Mouse (Mus musculus): ENCODE results near the gene Hdgf. TPM values are rescaled to one million over a fixed set of nuclear protein-coding genes. Genes with fewer than 3 reads are reported as not detected.

The Hdgf gene
- polyA plus RNA-seq (2014; fragmentation: Illumina TruSeq; extraction: RNeasy Lipid Tissue Mini Kit (QIAGEN cat#74804); ENCODE audit: insufficient read depth, low read depth, low replicate concordance): 89.3 TPM

GRCm38 (mm10) chr3:87905880-87906485, at the start of gene Hdgf:
Hdgf (plus strand) TSS chr3:87906321.

DNA sequence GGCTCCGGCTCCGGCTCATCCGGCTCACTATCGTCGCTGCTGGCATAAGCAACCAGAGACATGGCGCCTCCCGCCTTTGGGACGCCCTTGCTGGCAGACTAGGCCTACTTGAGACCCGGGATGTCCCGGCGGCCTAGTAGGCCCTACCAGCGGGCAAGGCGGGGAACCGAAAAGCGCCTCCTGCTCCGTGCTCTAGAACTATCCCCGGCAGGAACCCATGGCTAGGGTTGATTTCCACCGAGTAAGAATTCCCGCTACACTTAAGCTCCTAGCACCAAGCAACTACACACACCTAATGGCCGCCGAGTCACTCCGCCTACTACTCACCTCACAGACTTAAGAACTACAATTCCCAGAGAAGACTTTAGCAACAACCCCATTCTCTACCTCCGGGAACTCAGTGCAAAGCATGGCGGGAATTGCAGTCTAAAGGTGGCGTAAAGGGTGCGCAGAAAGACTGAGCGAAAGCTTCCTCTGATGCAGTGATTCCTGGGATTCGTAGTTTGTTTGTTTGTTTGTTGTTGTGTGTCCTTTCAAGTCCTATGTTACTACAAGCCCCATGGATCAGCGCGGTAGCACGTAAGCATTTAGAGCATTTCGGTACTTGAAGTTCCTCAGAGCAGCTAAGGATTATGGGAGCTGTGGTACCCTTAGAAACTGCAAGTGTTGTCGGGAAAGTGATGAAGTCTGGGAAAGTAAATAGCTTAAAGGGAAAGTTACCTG, 20.7 kb upstream of the Hdgf start, which contains the start of gene Prcc:
Gene Prcc (minus strand): TSS at position 328 of the 723 bp plus-strand sequence.

DNA sequence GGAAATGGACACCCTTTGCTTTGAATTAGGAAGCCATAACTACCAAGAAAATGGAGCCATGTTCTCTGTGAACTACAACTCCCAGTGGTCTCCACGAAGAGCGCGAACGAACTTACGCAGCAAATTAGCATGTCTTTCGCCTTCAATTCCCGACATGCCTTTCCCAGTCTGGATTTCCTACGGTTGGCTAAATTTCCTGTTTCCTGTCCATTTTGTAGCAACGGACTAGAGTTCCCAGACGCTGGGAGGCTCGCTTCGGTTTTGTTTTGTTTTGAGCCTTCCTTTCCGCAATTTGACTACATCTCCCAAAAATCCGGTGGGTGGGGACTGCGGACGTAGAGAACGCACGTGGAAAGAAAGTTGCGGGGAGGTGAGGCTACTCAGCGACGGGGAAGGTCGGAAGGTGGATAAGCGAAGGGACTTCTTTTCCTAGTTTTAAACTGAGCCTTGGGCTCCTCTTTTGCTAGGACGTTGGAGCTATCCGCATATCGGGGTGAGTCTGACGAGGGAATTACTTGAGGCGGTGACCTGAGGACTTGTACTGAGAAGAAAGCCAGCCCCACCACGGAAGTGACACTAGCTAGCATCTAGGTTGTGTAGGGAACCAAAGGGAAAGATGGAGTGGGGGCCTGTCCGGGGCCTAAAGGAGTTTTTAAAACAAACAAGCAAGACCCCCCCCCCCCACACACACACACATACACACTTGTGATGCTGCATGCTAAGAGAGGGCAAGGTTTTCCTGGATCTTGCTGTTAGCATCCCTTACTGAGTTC, 13.4 kb downstream of the Hdgf start, which contains the start of gene Mrpl24:
Gene Mrpl24 (plus strand): TSS at position 171 of the 773 bp plus-strand sequence.

DNA sequence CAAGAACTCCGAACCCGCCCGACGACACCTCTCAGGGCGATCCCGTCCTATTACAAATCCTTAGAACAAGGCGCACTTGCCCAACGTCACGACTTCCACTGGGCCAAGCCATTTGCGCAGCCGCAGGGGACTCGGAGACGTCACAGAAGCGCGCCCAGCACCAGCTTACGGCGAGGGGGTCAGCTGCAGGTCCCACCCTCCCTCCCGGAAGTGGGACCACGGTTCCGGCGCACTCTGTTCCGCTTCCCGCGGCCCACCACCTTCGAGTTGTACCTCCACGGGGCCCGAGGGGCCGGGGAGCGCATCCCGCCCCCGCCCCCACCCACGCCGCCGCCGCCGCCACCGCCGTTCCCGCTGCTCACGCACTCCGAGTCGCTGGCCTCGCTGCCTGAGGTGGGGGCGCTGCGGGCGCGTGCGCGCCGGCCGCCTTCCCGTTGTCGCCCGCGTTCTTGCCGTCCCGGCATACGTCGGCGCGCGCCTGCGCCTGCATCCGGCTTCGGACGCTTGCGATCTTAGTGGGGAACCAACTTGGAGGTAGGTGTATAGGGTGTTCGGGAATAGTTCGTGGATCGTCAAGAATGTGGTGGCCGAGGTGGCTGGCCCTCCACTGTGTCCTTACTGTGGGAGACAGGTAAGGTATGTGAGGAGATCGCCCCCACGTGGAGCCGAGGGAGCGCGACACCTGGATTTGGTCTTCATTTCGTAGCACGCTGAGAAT, 24.1 kb downstream of the Hdgf start, which contains the start of the genes Isg20l2 and Rrnad1:
Gene Isg20l2 (plus strand): TSS at position 237 of the 718 bp plus-strand sequence.
Gene Rrnad1 (minus strand): TSS at position 640 of the 718 bp plus-strand sequence.

GRCm38 (mm10) chr3:87948378-87949265, 42.5 kb downstream of the Hdgf start, which contains the start of gene Crabp2:
Crabp2 (plus strand) TSS chr3:87948666.

Other genes starting within 250 kb of the Hdgf start
- gene Lrrc71, start 157.7 kb upstream of the Hdgf start, polyA plus RNA-seq (2014; fragmentation: Illumina TruSeq; extraction: RNeasy Lipid Tissue Mini Kit (QIAGEN cat#74804); ENCODE audit: insufficient read depth, low read depth, low replicate concordance): 5.1 TPM
- gene Ntrk1, start 111.2 kb upstream of the Hdgf start, polyA plus RNA-seq (2014; fragmentation: Illumina TruSeq; extraction: RNeasy Lipid Tissue Mini Kit (QIAGEN cat#74804); ENCODE audit: insufficient read depth, low read depth, low replicate concordance): 0.51 TPM
- not detected for gene Insrr, start 109.4 kb upstream of the Hdgf start, polyA plus RNA-seq (2014; fragmentation: Illumina TruSeq; extraction: RNeasy Lipid Tissue Mini Kit (QIAGEN cat#74804); ENCODE audit: insufficient read depth, low read depth, low replicate concordance)
- gene Pear1, start 82.0 kb upstream of the Hdgf start, polyA plus RNA-seq (2014; fragmentation: Illumina TruSeq; extraction: RNeasy Lipid Tissue Mini Kit (QIAGEN cat#74804); ENCODE audit: insufficient read depth, low read depth, low replicate concordance): 18.4 TPM
- 1.9 TPM for gene Sh2d2a, start 59.6 kb upstream of the Hdgf start, polyA plus RNA-seq (2014; fragmentation: Illumina TruSeq; extraction: RNeasy Lipid Tissue Mini Kit (QIAGEN cat#74804); ENCODE audit: insufficient read depth, low read depth, low replicate concordance)
- gene Prcc, start 20.7 kb upstream of the Hdgf start, polyA plus RNA-seq (2014; fragmentation: Illumina TruSeq; extraction: RNeasy Lipid Tissue Mini Kit (QIAGEN cat#74804); ENCODE audit: insufficient read depth, low read depth, low replicate concordance): 23.4 TPM
- gene Mrpl24, start 13.2 kb downstream of the Hdgf start, polyA plus RNA-seq (2014; fragmentation: Illumina TruSeq; extraction: RNeasy Lipid Tissue Mini Kit (QIAGEN cat#74804); ENCODE audit: insufficient read depth, low read depth, low replicate concordance): 108 TPM
- gene Isg20l2, start 24.0 kb downstream of the Hdgf start, polyA plus RNA-seq (2014; fragmentation: Illumina TruSeq; extraction: RNeasy Lipid Tissue Mini Kit (QIAGEN cat#74804); ENCODE audit: insufficient read depth, low read depth, low replicate concordance): 12.4 TPM
- 10.1 TPM for gene Rrnad1, start 24.4 kb downstream of the Hdgf start, polyA plus RNA-seq (2014; fragmentation: Illumina TruSeq; extraction: RNeasy Lipid Tissue Mini Kit (QIAGEN cat#74804); ENCODE audit: insufficient read depth, low read depth, low replicate concordance)
- gene Crabp2, start 42.3 kb downstream of the Hdgf start, polyA plus RNA-seq (2014; fragmentation: Illumina TruSeq; extraction: RNeasy Lipid Tissue Mini Kit (QIAGEN cat#74804); ENCODE audit: insufficient read depth, low read depth, low replicate concordance): not detected
- 28.8 TPM for gene Nes, start 64.8 kb downstream of the Hdgf start, polyA plus RNA-seq (2014; fragmentation: Illumina TruSeq; extraction: RNeasy Lipid Tissue Mini Kit (QIAGEN cat#74804); ENCODE audit: insufficient read depth, low read depth, low replicate concordance)
- 1.6 TPM for gene Bcan, start 93.9 kb downstream of the Hdgf start, polyA plus RNA-seq (2014; fragmentation: Illumina TruSeq; extraction: RNeasy Lipid Tissue Mini Kit (QIAGEN cat#74804); ENCODE audit: insufficient read depth, low read depth, low replicate concordance)
- gene Hapln2, start 121.3 kb downstream of the Hdgf start, polyA plus RNA-seq (2014; fragmentation: Illumina TruSeq; extraction: RNeasy Lipid Tissue Mini Kit (QIAGEN cat#74804); ENCODE audit: insufficient read depth, low read depth, low replicate concordance): not detected
- 14.7 TPM for gene Gpatch4, start 136.8 kb downstream of the Hdgf start, polyA plus RNA-seq (2014; fragmentation: Illumina TruSeq; extraction: RNeasy Lipid Tissue Mini Kit (QIAGEN cat#74804); ENCODE audit: insufficient read depth, low read depth, low replicate concordance)
- 129 TPM for gene Naxe, start 152.2 kb downstream of the Hdgf start, polyA plus RNA-seq (2014; fragmentation: Illumina TruSeq; extraction: RNeasy Lipid Tissue Mini Kit (QIAGEN cat#74804); ENCODE audit: insufficient read depth, low read depth, low replicate concordance)
- gene Ttc24, start 172.0 kb downstream of the Hdgf start, polyA plus RNA-seq (2014; fragmentation: Illumina TruSeq; extraction: RNeasy Lipid Tissue Mini Kit (QIAGEN cat#74804); ENCODE audit: insufficient read depth, low read depth, low replicate concordance): not detected
- gene Iqgap3, start 175.7 kb downstream of the Hdgf start, polyA plus RNA-seq (2014; fragmentation: Illumina TruSeq; extraction: RNeasy Lipid Tissue Mini Kit (QIAGEN cat#74804); ENCODE audit: insufficient read depth, low read depth, low replicate concordance): 0.18 TPM
- 18.9 TPM for gene Mef2d, start 236.1 kb downstream of the Hdgf start, polyA plus RNA-seq (2014; fragmentation: Illumina TruSeq; extraction: RNeasy Lipid Tissue Mini Kit (QIAGEN cat#74804); ENCODE audit: insufficient read depth, low read depth, low replicate concordance)